Mouse (Mus musculus): Measurements from ENCODE around the gene Tmem54.

Gene Tmem54

DNA sequence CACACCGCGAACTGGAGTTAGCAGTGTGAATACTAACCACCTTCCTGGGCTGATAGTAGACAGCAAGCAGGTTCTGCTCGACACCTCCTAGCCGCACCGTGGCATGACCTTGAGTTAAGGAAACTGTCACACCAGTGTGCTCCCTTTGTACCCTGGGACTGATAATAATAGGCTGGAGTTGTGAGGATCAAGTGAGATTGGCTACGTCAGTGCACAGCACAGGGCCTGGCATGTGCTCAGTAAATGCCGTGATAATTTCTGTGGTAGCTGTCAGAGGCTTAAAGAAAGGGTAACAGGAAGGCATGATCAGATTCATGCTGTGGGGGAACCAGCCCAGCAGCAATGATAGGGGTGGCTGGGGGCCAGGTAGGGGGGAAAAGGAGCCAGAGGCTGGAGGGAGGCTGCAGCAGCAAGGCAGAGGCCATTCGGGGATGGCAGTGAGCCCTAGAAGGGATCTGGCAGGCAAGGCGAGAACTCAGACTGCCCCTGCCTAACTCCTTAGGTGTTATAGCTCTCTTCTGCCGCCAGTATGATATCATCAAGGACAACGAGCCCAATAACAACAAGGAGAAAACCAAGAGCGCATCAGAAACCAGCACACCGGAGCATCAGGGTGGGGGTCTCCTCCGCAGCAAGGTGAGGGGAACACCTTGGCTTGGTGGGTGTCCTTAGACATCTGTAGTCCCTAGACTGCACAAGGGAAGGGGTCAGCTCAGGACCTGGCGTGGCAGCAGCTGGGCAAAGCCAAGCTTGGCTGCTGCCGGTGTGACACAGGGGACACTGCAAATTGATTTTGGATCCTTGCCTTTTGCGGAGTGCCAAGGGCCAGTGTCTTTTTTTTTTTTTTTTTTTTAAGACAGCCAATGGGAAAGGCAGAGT, 36.5 kb downstream of the Tmem54 start:
- in situ Hi-C loops (cut with MboI; ENCODE audit: low pct_unique_long_range_greater_than_20kb in 1 of 2, low sequenced_read_pairs in 2 of 2, unreplicated experiment in 1 of 2), result no loop called here

DNA sequence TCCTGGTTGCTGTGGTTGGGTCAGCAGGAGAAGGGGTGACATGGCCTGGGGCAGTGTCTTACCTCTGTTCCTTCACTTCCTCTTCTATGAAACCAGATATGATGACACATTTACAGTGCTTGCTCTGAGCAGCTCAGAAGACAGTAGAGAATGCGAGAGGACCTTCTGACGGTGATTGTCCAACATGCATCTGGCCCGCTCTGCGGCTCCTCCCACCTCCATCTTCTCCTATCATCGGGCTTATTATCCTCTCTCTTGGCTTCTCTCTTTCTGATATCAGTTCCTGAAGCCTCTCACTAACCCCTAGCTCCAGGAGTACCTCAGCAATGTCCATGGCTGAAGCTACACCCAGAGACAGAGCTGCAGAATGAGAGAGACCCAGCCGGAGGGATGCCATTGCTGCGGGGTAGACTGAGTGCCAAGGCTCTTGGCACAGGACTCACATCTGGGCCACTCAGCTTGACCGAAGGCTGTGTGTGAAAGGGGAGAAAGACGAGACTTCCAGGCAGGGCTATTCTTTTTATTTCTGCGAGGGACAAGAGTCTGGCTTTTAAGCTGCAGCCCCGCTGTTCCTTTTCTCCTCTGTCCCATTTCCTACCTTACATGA, 37.2 kb downstream of the Tmem54 start:
- in situ Hi-C loops (cut with MboI; ENCODE audit: low pct_unique_long_range_greater_than_20kb in 1 of 2, low sequenced_read_pairs in 2 of 2, unreplicated experiment in 1 of 2), result no loop called here

DNA sequence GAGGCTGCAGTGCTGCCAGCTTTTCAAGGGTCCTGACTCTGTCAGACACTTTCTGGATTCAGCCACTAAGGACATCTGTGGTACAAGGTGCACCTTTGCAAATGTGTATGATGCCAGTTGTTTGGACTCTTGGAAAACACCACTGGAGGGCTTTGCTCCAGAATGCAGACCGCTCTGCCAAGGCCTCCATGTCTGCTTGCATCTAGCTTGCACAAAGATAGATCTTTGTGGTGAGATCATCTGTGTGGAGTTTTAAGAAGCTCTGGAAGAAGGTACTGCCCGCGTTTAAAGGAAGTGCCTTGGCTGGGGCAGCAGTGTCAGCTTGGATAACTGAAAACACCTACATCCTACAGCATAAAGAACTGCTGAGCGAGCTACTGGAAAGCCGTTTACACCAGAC, 38.2 kb downstream of the Tmem54 start:
- in situ Hi-C loops (cut with MboI; ENCODE audit: low pct_unique_long_range_greater_than_20kb in 1 of 2, low sequenced_read_pairs in 2 of 2, unreplicated experiment in 1 of 2), result no loop called here

DNA sequence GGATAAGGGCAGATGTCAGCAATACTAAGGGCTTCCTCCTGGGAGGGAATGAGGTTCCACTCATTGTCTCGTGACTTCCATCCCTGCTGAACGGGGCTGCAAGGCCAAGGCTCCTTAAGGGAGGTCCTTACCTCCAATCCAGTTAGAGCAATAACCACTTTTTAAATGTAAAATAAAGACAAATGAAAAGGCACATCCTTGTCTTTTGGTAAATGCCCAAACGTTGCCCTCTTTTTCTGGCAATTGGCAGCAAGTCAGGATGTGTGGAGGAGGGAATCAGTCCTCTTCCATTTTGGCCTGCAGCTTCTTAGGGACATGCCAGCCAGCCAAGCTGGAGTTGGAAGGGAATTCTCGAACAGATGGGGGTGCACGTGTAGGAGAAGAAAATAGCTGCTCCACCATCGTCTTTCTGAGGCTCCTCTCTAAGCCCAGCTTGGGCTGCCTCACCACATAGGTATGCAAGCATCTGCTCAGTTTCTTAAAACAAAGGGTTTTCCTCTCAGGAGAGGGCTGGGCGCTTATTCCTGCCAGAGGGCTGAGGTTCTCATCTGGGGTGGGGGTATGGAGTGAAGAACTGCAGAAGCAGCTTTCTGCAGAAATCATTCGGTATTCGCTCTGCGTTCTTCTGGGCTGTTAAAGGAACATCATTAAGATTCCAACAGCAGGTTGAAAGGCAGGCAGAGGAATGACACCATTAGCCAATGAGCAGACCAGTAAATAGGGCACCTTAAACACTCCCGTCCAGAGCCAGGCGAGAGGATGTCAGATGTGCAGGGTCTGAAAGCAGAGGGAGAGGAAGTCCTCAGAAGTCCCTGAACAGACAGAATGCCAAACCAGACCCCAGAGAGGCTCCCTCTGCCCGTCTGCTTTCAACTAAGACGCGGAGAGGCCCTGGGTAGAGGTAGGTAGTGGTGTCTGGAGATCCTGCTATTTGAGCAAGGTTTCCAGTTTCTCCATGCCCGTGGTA, 39.3 kb downstream of the Tmem54 start:
- in situ Hi-C loops (cut with MboI; ENCODE audit: low pct_unique_long_range_greater_than_20kb in 1 of 2, low sequenced_read_pairs in 2 of 2, unreplicated experiment in 1 of 2), result no loop called here

DNA sequence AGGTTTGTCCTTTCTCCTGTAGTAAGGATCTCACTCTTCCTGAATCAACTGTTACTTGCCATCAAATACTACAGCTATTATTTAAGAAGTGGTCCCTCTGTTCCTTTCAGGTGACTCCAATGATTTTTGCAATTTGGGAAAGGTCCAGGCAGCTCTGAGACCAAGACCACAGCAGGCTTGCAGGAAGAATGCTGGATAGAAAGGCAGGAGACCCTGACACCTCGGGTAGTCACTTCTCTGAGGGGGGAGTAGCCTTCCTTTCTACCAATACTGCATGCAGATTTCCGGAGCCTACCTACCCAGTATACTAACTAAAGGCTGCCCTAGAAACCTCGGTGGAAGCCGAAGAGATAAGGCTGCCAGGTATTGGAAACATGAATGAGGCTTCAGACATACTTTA, 40.1 kb downstream of the Tmem54 start:
- in situ Hi-C loops (cut with MboI; ENCODE audit: low pct_unique_long_range_greater_than_20kb in 1 of 2, low sequenced_read_pairs in 2 of 2, unreplicated experiment in 1 of 2), result no loop called here

DNA sequence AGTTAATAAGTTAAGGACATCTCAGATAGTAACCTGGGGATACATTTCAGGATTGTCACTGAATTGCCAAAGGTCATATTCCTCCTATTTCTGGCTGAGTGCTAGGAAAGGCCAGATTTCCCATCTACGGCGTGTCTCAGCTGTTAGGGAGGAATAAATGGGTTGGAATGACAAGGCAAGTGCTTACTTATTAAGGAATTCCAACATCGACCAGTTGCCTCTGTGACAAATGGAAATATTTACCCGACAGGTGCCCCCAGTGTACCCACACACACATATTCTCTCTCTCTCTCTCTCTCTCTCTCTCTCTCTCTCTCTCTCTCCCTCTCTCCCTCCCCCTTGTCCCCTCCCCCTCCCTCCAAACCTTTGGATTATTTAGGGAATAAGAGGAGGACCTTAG, 40.6 kb downstream of the Tmem54 start:
- in situ Hi-C loops (cut with MboI; ENCODE audit: low pct_unique_long_range_greater_than_20kb in 1 of 2, low sequenced_read_pairs in 2 of 2, unreplicated experiment in 1 of 2), result no loop called here

DNA sequence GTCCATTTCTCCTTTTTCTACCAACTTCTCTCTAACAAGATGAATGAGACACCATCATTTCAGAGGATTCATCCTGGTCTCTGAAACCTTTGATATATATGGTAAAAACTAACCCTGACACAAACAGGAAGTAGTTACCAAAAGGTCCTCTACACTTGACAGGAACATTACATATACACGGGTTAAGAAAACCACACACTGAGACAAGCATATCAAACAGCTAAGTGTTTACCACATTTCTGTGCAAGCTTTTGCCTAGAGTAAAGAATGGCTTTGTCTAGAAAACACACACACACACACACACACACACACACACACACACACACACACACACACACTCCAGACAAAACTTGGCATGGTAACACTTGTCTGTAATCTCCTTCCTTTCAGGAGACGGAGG, 41.0 kb downstream of the Tmem54 start:
- in situ Hi-C loops (cut with MboI; ENCODE audit: low pct_unique_long_range_greater_than_20kb in 1 of 2, low sequenced_read_pairs in 2 of 2, unreplicated experiment in 1 of 2), result no loop called here

DNA sequence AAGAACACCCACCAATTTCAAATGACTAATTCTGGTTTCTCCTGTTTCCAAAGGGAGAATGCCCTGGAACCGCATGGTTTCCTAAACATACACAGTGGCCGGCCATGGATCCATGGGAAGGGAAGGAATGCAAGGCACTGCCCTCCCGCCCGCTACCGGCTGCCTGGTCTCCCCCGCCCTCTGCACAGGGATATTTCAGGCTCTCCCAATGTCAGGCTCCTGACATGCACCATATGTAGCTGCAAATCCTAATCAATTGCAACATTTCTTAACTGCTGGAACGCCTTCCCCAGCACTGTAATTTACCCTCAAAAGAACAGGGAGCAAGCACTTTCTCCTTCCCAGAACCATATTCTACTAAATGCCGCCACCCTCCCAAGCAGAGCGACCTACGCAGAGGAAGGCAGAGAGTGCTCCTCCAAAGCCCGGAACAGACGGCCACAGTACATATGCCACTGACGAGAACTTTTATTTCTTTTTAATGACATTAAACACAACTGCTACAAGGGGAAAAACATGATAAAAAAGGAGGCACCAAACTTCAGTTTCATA, 42.3 kb downstream of the Tmem54 start:
- in situ Hi-C loops (cut with MboI; ENCODE audit: low pct_unique_long_range_greater_than_20kb in 1 of 2, low sequenced_read_pairs in 2 of 2, unreplicated experiment in 1 of 2), result no loop called here

DNA sequence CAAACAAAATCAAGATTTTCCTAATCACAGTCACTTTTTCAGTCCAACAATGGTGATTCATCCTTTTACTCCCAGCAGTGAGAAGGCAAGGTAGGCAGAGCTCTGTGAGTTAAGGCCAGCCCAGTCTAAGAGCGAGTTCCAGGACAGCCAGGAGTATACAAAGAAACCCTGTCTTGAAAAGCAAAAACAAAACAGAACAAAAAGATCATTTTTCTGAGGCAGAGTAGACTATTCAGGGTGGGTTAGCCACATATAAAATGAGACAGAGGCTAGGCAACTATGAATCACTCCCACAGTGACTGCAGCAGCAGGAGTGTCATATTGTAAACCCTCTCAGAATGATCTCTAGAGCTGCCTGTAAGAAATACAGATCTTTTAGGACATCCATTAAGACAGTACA, 44.0 kb downstream of the Tmem54 start:
- in situ Hi-C loops (cut with MboI; ENCODE audit: low pct_unique_long_range_greater_than_20kb in 1 of 2, low sequenced_read_pairs in 2 of 2, unreplicated experiment in 1 of 2), result no loop called here

DNA sequence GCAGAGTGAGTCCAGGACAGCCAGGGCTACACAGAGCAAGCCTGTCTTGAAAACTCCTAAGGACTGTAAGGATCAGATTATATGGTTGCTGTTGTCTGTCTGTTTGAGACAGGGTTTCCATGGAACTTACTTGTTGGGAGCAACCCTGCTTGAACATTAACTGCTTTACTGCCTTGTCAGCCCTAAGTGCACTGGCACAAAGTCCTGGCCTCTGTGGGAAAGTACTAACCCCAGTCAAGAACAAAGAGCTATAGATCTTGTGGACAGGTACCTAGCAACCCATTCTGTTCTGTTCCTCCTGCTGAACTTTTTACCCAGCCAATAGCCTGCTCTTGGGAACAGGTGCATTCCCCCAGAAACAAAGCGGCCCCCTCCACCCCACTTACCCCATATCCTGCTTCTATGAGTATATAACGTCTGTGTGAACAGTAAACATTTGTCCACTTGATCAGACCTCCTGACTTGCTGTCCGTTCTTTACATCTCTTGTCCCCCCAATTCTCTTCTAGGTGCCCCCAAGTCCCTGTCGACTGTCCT, 46.0 kb downstream of the Tmem54 start:
- in situ Hi-C loops (cut with MboI; ENCODE audit: low pct_unique_long_range_greater_than_20kb in 1 of 2, low sequenced_read_pairs in 2 of 2, unreplicated experiment in 1 of 2), result no loop called here

DNA sequence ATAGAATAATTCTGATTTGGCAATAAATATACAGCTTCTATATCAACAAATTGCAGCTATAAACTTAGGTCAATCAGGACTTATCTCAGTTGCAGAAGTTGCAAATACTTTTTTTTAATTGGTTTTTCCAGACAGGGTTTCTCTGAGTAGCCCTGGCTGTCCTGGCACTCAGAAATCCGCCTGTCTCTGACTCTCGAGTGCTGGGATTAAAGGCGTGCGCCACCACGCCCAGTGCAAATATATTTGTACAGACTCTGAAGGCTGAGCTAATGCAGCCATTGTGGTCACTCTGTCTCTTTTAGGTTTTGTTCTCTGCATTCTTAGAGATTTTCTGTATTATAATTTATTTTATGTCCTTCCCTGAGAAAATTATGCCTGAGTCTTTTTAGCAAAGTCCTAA, 52.2 kb downstream of the Tmem54 start:
- in situ Hi-C loops (cut with MboI; ENCODE audit: low pct_unique_long_range_greater_than_20kb in 1 of 2, low sequenced_read_pairs in 2 of 2, unreplicated experiment in 1 of 2), result no loop called here

DNA sequence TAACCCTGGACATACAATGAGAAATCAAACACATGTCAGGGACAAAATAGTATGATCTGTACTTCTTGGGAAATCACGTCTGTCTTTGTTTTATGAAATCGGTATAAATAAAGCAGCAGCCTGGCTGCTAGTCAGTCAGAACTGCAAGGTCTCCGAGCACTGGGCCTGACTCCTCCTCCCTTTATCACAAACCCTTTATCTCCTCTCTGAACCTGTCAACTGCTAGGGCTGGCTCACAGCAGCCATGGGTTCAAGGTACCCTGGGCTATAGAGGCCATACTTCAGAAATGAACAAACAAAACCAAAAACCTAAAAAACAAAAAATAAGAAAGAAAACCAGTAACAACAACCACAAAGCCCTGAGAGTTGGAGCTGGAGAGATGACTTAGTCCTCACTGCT, 53.2 kb downstream of the Tmem54 start:
- in situ Hi-C loops (cut with MboI; ENCODE audit: low pct_unique_long_range_greater_than_20kb in 1 of 2, low sequenced_read_pairs in 2 of 2, unreplicated experiment in 1 of 2), result no loop called here

DNA sequence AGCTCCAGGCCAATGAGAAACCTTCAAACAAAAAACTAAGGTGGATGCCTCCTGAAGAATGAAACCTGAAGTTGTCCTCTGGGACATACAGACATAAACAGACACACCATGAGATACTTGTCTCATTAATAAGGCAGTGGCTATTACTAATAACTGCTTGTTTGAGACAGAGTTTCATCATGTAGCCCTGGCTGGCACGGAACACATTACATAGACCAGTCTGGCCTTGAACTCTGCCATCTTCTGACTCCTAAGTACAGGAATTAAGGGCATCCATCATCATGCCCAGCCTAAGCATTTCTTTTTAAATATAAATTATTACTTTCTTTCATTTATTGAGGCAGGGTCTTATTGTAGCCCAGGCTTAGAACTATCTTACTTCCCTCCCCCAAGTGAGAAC, 55.7 kb downstream of the Tmem54 start:
- in situ Hi-C loops (cut with MboI; ENCODE audit: low pct_unique_long_range_greater_than_20kb in 1 of 2, low sequenced_read_pairs in 2 of 2, unreplicated experiment in 1 of 2), result no loop called here

All from mouse embryonic stem cell (cell line).